In genomic region chr13:44906141-44906540, GRCm38 (mm10) we compare ENCODE assay signal across 19 mouse cellular contexts.
DNase-seq lines count a peak whose midpoint lies in the region; ATAC-seq and TF ChIP-seq lines count a peak whose summit lies in the region.
"Had no signal": no experiment of that assay in that cellular context is flagged by ENCODE, and none has a peak within 500 bp of the region (broad histone marks: within the 10 kb centered on the region; RNA-seq: fewer than 3 reads in every experiment).

No protein-coding gene starts in this region.

- no peaks in the 10 kb centered on the region for H3K9me3 ChIP-seq in forebrain, embryonic 11.5 days (ENCODE audit: control insufficient read depth, low read length)
- no peaks in the 10 kb centered on the region for H3K9me3 ChIP-seq in forebrain, postnatal 0 days (ENCODE audit: low read length)
- no peaks in the 10 kb centered on the region for H3K9me3 ChIP-seq in kidney, postnatal 0 days (replicated peaks; ENCODE audit: low read length)
- H3K9me3 ChIP-seq: embryonic facial prominence, embryonic 10.5 days; forebrain, embryonic 15.5 days; hindbrain, embryonic 12.5 days; limb, embryonic 12.5 days had no signal

- H3K27ac ChIP-seq in forebrain, embryonic 11.5 days (ENCODE audit: low read depth, low read length), result no peak overlapping the region
- H3K27ac ChIP-seq in forebrain, postnatal 0 days (ENCODE audit: low read depth, low read length), result no peak overlapping the region
- peak overlapping the region; percentile 50; the same call in 1 of the 2 replicates for H3K27ac ChIP-seq in kidney, postnatal 0 days
- H3K27ac ChIP-seq: embryonic facial prominence, embryonic 10.5 days; forebrain, embryonic 15.5 days; hindbrain, embryonic 12.5 days; left cerebral cortex, adult 2 months; limb, embryonic 12.5 days; liver, embryonic 14.5 days had no signal

- no peak overlapping the region for H3K4me2 ChIP-seq in forebrain, embryonic 11.5 days (ENCODE audit: low read depth, low read length, severe bottlenecking)
- no peak overlapping the region for H3K4me2 ChIP-seq in forebrain, postnatal 0 days (ENCODE audit: low read depth)
- no peak overlapping the region for H3K4me2 ChIP-seq in kidney, postnatal 0 days (ENCODE audit: low read length)
- H3K4me2 ChIP-seq: forebrain, embryonic 15.5 days; hindbrain, embryonic 12.5 days; limb, embryonic 12.5 days had no signal

- H3K27me3 ChIP-seq in forebrain, embryonic 11.5 days (ENCODE audit: control insufficient read depth, insufficient read depth, low read length), result no peaks in the 10 kb centered on the region
- H3K27me3 ChIP-seq in forebrain, postnatal 0 days (ENCODE audit: insufficient read depth, low read length), result no peaks in the 10 kb centered on the region
- no peaks in the 10 kb centered on the region for H3K27me3 ChIP-seq in kidney, postnatal 0 days (ENCODE audit: insufficient read depth, low read length)
- H3K27me3 ChIP-seq: forebrain, embryonic 15.5 days; hindbrain, embryonic 12.5 days; limb, embryonic 12.5 days had no signal

- H3K36me3 ChIP-seq in forebrain, embryonic 11.5 days (ENCODE audit: control insufficient read depth, insufficient read depth, low read length), result no peaks in the 10 kb centered on the region; the same call in 1 of the 2 replicates
- peaks cover 46% of the 10 kb centered on the region for H3K36me3 ChIP-seq in forebrain, postnatal 0 days (ENCODE audit: insufficient read depth)
- H3K36me3 ChIP-seq in kidney, postnatal 0 days (ENCODE audit: insufficient read depth, low read length), result peaks cover 46% of the 10 kb centered on the region

- H3K4me3 ChIP-seq in forebrain, embryonic 11.5 days (ENCODE audit: low read depth, low read length), result no peak overlapping the region
- H3K4me3 ChIP-seq in forebrain, postnatal 0 days (ENCODE audit: low read depth, low read length), result no peak overlapping the region
- H3K4me3 ChIP-seq in kidney, postnatal 0 days (replicated peaks; ENCODE audit: low read depth, low read length), result no peak overlapping the region
- H3K4me3 ChIP-seq: embryonic facial prominence, embryonic 10.5 days; forebrain, embryonic 15.5 days; hindbrain, embryonic 12.5 days; left cerebral cortex, adult 2 months; limb, embryonic 12.5 days; myocyte had no signal

- peak; percentile 30 for DNase-seq in forebrain, embryonic 11.5 days (ENCODE audit: low spot score)
- no peak for DNase-seq in forebrain, postnatal 0 days
- DNase-seq in cerebellum, postnatal 25 days, result peak; percentile 81 to 83
- DNase-seq in kidney, postnatal 0 days (ENCODE audit: low spot score), result no peak
- DNase-seq in ovary, postnatal 10 days (ENCODE audit: low spot score), result no peak
- DNase-seq in MN1 (ENCODE audit: low spot score), result no peak
- no peak for DNase-seq in thymus, adult 18-20 months
- DNase-seq: adrenal gland, adult 2 months; heart, postnatal 10 days; midbrain, embryonic 14.5 days; right cerebral cortex, adult 18-20 months had no signal

- ATAC-seq in forebrain, embryonic 11.5 days (replicated peaks; ENCODE audit: low FRiP score), result no peak
- ATAC-seq in forebrain, postnatal 0 days, result no peak
- 0 out of 2 replicates have a peak, but pooled peaks have one; percentile 24 for ATAC-seq in kidney, postnatal 0 days (replicated peaks; ENCODE audit: low FRiP score, low read depth)
- ATAC-seq in erythroid progenitor cell, adult 5-6 weeks (replicated peaks; ENCODE audit: low FRiP score, poor library complexity, severe bottlenecking), result no peak
- ATAC-seq: forebrain, embryonic 15.5 days had no signal

- WGBS in forebrain, embryonic 11.5 days, result 94% methylated on average over 11 of the region's 11 CpGs
- WGBS in forebrain, postnatal 0 days, result 92% methylated on average over 11 of the region's 11 CpGs
- 73% methylated on average over 11 of the region's 11 CpGs for WGBS in kidney, postnatal 0 days

- no peak overlapping the region for H3K9ac ChIP-seq in forebrain, embryonic 11.5 days (ENCODE audit: low read length)
- H3K9ac ChIP-seq in forebrain, postnatal 0 days, result no peak overlapping the region
- H3K9ac ChIP-seq in kidney, postnatal 0 days (ENCODE audit: low read depth, low read length), result no peak overlapping the region
- H3K9ac ChIP-seq: forebrain, embryonic 15.5 days; hindbrain, embryonic 12.5 days; limb, embryonic 12.5 days; liver, embryonic 14.5 days had no signal

- no peak for TF ChIP-seq CTCF in forebrain, postnatal 0 days (IDR thresholded peaks at IDR 0.05; ENCODE audit: low read depth)
- TF ChIP-seq CTCF in kidney, postnatal 0 days (IDR thresholded peaks at IDR 0.05; ENCODE audit: low read depth), result no peak

- H3K4me1 ChIP-seq in forebrain, embryonic 11.5 days (replicated peaks; ENCODE audit: control insufficient read depth, insufficient read depth, low read length), result 0 out of 2 replicates have a peak, but pooled peaks cover 2% of the 10 kb centered on the region
- peaks cover 8% of the 10 kb centered on the region; the same call in 1 of the 2 replicates for H3K4me1 ChIP-seq in forebrain, postnatal 0 days (ENCODE audit: insufficient read depth)
- H3K4me1 ChIP-seq in kidney, postnatal 0 days (replicated peaks; ENCODE audit: insufficient read depth, low read length), result peaks cover 6% of the 10 kb centered on the region; the same call in 1 of the 2 replicates

Comparison
In these comparisons a context has a peak if more than half of its experiments do, and no peak if none do; other contexts are left out.
1. DNase-seq: peak in forebrain, embryonic 11.5 days (single experiment) and cerebellum, postnatal 25 days (2 of 2); none in forebrain, postnatal 0 days (single experiment), kidney, postnatal 0 days (single experiment), ovary, postnatal 10 days (single experiment), MN1 (single experiment) and thymus, adult 18-20 months (0 of 2).